Mouse (Mus musculus) MEL (cell line): ENCODE measurements around the gene Atg9b.

Experiments used
- CHD2 ChIP-seq: IDR thresholded peaks from 2 replicates; pipeline ENCODE4 v1.6.1; 2011; ENCODE audit warnings: low read length, improper control_type of control experiment
- CTCF ChIP-seq, 3 experiments: IDR thresholded peaks in 2 of 3; conservative IDR thresholded peaks in 1 of 3; 2 replicates each; pipeline ENCODE4 v1.5.1; 2011 to 2012; ENCODE audit warnings: low read length in 3 of 3, low read depth in 2 of 3, mild to moderate bottlenecking in 2 of 3, improper control_type of control experiment in 1 of 3, inconsistent platforms in 1 of 3, mixed read lengths in 1 of 3, moderate library complexity in 1 of 3; ENCODE audit not compliant: control insufficient read depth in 1 of 3, insufficient read depth in 1 of 3, poor library complexity in 1 of 3, severe bottlenecking in 1 of 3
- ELF1 ChIP-seq: IDR thresholded peaks from 2 replicates; pipeline ENCODE4 v1.6.1; 2014; ENCODE audit warnings: low read depth, mild to moderate bottlenecking, inconsistent platforms, low read length, improper control_type of control experiment, moderate library complexity
- EP300 ChIP-seq, 2 experiments: IDR thresholded peaks; 2 replicates each; pipeline ENCODE4 v1.6.1; 2011; ENCODE audit warnings: improper control_type of control experiment in 2 of 2, low read length in 2 of 2, low read depth in 1 of 2, mild to moderate bottlenecking in 1 of 2
- GATA1 ChIP-seq: IDR thresholded peaks from 2 replicates; pipeline ENCODE4 v1.6.1; 2011; ENCODE audit warnings: low read depth, low read length, improper control_type of control experiment
- MXI1 ChIP-seq: IDR thresholded peaks from 2 replicates; pipeline ENCODE4 v1.6.1; 2011; ENCODE audit warnings: mild to moderate bottlenecking, low read depth, low read length, improper control_type of control experiment
- NRF1 ChIP-seq: IDR thresholded peaks from 2 replicates; pipeline ENCODE4 v1.6.1; 2014; ENCODE audit warnings: low read depth, mild to moderate bottlenecking, inconsistent platforms, low read length, improper control_type of control experiment, moderate library complexity; ENCODE audit not compliant: poor library complexity, insufficient read depth, severe bottlenecking
- POLR2A ChIP-seq, 2 experiments: IDR thresholded peaks; 2 replicates each; pipeline ENCODE4 v1.6.1; 2011 to 2012; ENCODE audit warnings: low read length in 2 of 2, mild to moderate bottlenecking in 2 of 2, control low read depth in 1 of 2, improper control_type of control experiment in 1 of 2, low read depth in 1 of 2, moderate library complexity in 1 of 2; ENCODE audit not compliant: control insufficient read depth in 1 of 2, insufficient read depth in 1 of 2, poor library complexity in 1 of 2
- POLR2AphosphoS2 ChIP-seq: IDR thresholded peaks from 2 replicates; pipeline ENCODE4 v1.6.1; 2011; ENCODE audit warnings: low read length, improper control_type of control experiment
- RCOR1 ChIP-seq: IDR thresholded peaks from 2 replicates; pipeline ENCODE4 v1.6.1; 2012; ENCODE audit warnings: low read depth, mild to moderate bottlenecking, inconsistent platforms, low read length, improper control_type of control experiment
- TAL1 ChIP-seq: IDR thresholded peaks from 2 replicates; pipeline ENCODE4 v1.6.1; 2012; ENCODE audit warnings: mild to moderate bottlenecking, inconsistent platforms, low read length, moderate library complexity, mixed read lengths
- UBTF ChIP-seq: IDR thresholded peaks from 2 replicates; pipeline ENCODE4 v1.6.1; 2012; ENCODE audit warnings: low read depth, mild to moderate bottlenecking, inconsistent platforms, low read length, improper control_type of control experiment, moderate library complexity, borderline replicate concordance; ENCODE audit not compliant: insufficient read depth

- TF ChIP-seq CTCF (IDR thresholded peaks at IDR 0.05 in 2 of 3, conservative IDR thresholded peaks at IDR 0.05 in 1 of 3; ENCODE audit: control insufficient read depth in 1 of 3, insufficient read depth in 1 of 3, low read depth in 2 of 3, low read length in 3 of 3, poor library complexity in 1 of 3, severe bottlenecking in 1 of 3) (no peak), EP300 (IDR thresholded peaks at IDR 0.05; ENCODE audit: low read depth in 1 of 2, low read length in 2 of 2) (no peak), TAL1 (no peak), GATA1 (no peak), POLR2A (IDR thresholded peaks at IDR 0.05; ENCODE audit: control insufficient read depth in 1 of 2, insufficient read depth in 1 of 2, low read depth in 1 of 2, low read length in 2 of 2, poor library complexity in 1 of 2) (no peak), RCOR1 (no peak), POLR2AphosphoS2 (no peak), UBTF (no peak), ELF1 (no peak), MXI1 (no peak), CHD2 (no peak), NRF1 (no peak)
Measured at GRCm38 (mm10) chr5:24350073-24350472, 41.9 kb downstream of the Atg9b start.
